Mouse (Mus musculus) 416B (cell line): ENCODE data around the gene Atxn10.
A peak's percentile ranks its signal among the peaks of the same experiment; 100 is the strongest.

ENCODE experiments used
- DNase-seq: peaks from one replicate; pipeline ENCODE4 v3.0.0; 2011; ENCODE audit warnings: low read depth

Gene Atxn10

DNA sequence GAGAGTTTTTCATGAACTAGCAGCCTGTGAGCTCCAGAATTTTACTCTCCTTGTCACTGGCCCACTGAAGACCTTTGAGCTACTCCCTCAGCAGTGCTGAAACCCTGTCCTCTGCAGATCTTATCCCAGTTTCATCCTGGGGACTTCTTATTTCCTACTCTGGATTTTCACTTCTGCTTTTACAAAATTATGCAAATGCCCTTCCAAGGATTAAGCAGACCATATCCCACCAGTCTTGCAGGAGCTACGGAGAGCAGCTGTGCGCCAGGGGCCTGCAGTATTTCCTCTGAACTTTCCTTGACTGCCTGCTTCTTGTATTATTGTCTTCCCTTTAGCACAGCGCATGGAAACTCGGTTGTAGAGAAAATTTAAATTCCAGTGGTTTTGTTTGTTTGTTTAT is 68.7 kb downstream of the Atxn10 start:
- DNase-seq: no peak

- DNase-seq: no peak
Measured at GRCm38 (mm10) chr15:85405567-85405966, 69.5 kb downstream of the Atxn10 start.

- DNase-seq: peak; percentile 53
Measured at GRCm38 (mm10) chr15:85406846-85407245, 70.8 kb downstream of the Atxn10 start.

DNA sequence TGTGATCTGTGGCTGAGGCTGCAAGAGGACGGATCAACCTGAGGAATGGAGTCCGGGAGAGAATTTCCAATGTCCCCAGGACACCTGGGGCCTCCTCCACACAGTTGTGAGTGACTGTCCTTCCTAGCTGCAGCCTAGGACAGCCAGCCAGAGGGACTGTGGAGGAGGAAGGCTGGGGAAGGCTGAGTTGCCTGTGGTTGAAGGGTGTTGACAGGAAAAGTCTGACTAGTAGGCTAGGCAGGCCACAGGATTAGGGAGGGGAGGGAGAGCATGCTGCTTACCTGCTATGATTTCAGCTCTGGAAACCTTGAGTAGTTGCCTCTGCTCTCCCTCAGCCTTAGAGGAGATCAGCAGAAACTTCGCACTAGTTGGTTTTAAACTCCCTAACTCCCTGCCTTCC is 71.3 kb downstream of the Atxn10 start:
- DNase-seq: peak; percentile 64

DNA sequence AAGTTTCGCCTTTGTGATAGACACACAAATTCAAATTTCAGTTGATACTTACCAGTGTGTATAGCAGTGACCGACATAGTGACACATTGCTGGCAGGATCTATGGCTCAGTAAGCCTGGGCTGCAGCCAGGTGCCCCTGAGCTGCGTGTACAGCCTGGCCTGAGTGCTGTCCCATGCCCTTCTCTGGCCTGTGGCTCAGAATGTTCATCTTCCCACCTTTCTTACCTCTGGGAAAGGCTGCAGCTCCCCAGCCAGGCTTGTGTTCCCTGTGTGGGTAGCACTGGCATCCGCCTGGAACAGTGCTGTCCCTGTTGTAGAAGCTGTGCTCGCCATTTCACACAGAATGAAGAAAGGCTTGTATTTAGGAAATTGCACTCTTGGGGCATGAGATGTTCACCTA is 72.7 kb downstream of the Atxn10 start:
- DNase-seq: no peak

- DNase-seq: peak; percentile 42
Measured at GRCm38 (mm10) chr15:85409245-85409783, 73.3 kb downstream of the Atxn10 start.

DNA sequence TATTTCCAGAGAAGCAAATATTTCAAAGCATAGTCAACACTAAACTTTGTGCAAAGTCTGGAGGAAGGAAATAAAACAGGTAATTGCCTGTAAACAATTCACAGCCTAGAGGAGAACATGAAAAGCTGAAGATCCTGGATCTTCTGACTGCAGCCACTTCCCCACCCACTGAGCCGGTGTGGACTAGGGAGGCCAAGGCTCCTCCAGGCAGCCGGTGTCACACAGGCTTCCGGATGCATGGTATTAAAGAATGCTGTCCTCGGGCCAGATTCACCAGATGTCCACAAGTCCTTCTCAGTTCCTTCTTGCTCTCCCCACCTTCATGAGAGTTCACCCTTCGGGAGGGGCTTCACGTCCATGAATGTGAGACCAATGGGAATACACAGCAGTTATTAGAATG is 73.8 kb downstream of the Atxn10 start:
- no peak for DNase-seq

- DNase-seq: no peak
Measured at GRCm38 (mm10) chr15:85414620-85415019, 78.6 kb downstream of the Atxn10 start.

DNA sequence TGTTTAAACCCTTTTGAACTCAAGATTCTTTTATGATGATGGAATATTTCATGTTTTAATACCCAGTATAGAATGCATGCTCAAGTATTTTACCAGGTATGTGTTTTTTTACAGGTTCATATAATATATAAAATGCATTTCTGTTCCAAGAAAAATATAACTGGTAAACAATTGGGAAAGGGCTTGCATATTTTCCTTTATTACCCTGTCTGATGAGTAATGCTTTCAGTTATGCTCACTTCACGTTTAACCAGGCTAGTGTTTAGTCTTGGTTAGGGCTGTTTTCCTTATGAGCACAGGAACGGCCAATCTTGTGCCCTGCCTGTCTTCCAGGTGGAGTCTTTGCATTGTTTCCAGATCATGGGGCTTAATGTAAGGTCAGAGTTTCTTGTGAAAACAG is 84.6 kb downstream of the Atxn10 start:
- DNase-seq: no peak

GRCm38 (mm10) chr15:85424197-85424596 is 88.2 kb downstream of the Atxn10 start:
- DNase-seq: peak; percentile 74

- no peak for DNase-seq
Measured at GRCm38 (mm10) chr15:85428140-85428539, 92.1 kb downstream of the Atxn10 start.

- no peak for DNase-seq
Measured at GRCm38 (mm10) chr15:85442568-85442967, 106.5 kb downstream of the Atxn10 start.

- DNase-seq: no peak
Measured at GRCm38 (mm10) chr15:85446652-85447051, 110.6 kb downstream of the Atxn10 start.

DNA sequence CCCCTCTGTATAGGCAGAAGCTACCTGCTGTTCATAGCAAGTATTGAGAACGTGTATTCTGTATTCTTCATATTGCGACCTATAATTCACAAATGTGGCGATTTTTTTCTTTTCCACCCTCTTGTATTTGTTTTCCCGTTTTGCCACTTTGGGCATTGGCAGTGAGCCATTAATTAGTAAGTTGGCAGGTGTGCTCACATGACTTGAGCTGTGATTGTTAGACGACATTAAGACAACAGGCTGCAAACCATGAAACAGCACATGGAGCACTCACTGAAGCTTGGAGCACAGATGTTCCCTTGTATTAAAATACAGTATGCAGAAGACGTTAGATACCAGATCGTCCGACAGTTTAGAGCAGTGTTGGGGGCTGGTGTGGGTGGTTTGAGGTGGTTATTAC is 120.8 kb downstream of the Atxn10 start:
- DNase-seq: no peak

GRCm38 (mm10) chr15:85457838-85458237 is 121.8 kb downstream of the Atxn10 start:
- DNase-seq: no peak

- no peak for DNase-seq
Measured at GRCm38 (mm10) chr15:85458631-85459082, 122.6 kb downstream of the Atxn10 start.

DNA sequence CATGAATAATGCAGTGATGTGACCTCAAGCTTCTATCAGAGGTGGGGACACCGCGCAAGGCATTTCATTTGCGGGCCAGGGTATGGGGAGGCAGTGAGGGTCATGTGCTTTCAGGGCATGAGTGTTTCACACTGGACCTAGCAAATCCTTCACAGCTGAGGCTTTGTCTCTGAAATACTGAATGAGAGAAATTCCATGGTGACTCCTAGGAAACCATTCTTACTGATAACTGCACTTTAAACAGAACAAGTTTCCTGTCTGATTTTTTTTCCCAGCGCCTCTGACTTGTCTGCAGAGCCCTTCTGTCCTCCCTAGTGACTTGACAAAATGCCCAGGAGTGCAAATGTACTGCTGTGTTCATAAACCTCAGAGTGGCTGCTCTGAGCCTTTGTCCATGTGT is 125.5 kb downstream of the Atxn10 start:
- DNase-seq: no peak

GRCm38 (mm10) chr15:85462138-85462537 is 126.1 kb downstream of the Atxn10 start:
- no peak for DNase-seq

GRCm38 (mm10) chr15:85463027-85463790 is 127.2 kb downstream of the Atxn10 start:
- DNase-seq: no peak

- no peak for DNase-seq
Measured at GRCm38 (mm10) chr15:85464190-85464589, 128.1 kb downstream of the Atxn10 start.

DNA sequence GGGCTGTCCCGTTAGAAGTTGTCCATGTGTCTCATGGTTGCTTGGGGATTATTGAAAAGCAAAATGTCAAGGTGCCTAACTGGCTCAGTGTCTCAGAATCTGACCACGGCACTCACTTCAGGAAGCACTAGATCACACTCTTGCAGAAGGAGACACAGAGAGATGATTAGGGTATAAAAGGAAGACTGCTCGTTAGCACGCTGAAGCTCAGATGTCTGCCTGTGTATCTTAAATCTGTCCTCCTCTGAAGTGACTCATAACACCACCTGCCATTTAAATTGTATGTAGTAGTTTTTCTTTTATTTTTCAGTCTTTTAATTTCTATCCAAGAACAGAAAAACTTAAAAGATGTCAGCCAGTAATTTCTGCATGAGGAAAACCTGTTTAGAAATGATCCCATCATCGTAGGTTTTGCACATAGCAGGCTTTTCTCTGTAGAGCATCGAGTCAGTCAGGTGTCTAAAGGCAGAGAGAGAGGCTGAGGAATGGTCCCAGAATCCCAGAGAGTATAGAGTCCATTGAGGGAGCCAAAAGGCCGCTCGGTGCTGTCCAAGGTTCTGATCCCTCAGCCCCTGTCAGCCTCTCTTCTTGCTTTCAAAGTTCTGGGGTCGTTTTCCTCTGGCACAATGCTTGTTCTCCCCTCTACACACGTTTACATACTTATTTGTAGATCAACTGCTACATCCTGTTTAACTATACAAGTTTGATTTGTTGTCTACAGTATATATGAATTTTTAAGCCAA is 128.9 kb downstream of the Atxn10 start:
- peak; percentile 21 for DNase-seq

DNA sequence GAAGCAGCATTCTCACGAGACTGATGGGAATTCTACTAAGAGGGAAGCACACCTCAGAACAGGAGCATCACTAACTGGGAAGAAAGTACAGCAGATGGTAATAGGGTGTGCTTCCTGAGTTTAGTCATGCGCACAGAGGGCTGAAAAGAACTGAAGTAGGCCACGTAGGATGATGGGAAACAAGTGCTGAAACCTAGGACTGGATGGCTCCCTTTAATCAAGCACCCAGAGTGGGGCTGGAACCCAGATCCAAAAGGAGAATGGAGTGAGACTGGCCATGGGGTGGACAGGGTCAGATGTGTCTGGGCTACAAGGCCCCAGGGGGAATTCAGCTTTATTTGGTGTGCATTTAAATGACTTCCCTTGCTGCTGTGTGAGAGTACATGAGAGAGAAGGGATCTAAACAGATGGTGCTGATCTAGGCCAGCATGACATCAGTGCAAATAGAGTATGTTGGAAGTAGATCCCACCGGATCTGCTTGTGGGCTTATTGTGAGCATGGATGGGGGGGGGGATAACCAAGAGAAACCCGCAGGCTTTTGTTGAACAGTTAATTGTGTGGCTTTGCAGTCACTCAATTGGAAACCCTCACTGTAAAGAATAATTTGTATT is 130.5 kb downstream of the Atxn10 start:
- no peak for DNase-seq

- no peak for DNase-seq
Measured at GRCm38 (mm10) chr15:85469401-85469800, 133.4 kb downstream of the Atxn10 start.
